Mouse (Mus musculus) lung, postnatal 0 days (tissue): ENCODE data around the gene Ano10. TPM values are rescaled to one million over a fixed set of nuclear protein-coding genes. Genes with fewer than 3 reads are reported as not detected.
"Not testable (repeated sequence)": the region's sequence is repeated elsewhere in the genome, so short reads cannot be mapped to it uniquely, and the experiment has no call there.

Experiments used
- ATAC-seq: fragments of 200-750 bp; cut with Nextera tagmentation; 2 replicates; pipeline ENCODE4 v1.8.0; 2017; ENCODE audit warnings: moderate library complexity
- DNase-seq: peaks from one replicate; pipeline ENCODE4 v3.0.0-alpha.2; 2016; ENCODE audit warnings: low spot score
- H3K27ac ChIP-seq: fragments of 300-500 bp; sonication (generic); 2 replicates; pipeline ENCODE4 v1.5.1; 2014; ENCODE audit warnings: antibody characterized with exemption, mild to moderate bottlenecking, low read length, mixed read lengths
- H3K27me3 ChIP-seq: fragments of 300-500 bp; sonication (generic); replicated peaks from 2 replicates; pipeline ENCODE4 v1.6.1; 2014; ENCODE audit warnings: low read length, mixed read lengths; ENCODE audit not compliant: insufficient read depth
- H3K36me3 ChIP-seq: fragments of 300-500 bp; sonication (generic); 2 replicates; pipeline ENCODE4 v1.6.1; 2014; ENCODE audit warnings: low read length, mixed read lengths; ENCODE audit not compliant: insufficient read depth
- H3K4me1 ChIP-seq: fragments of 300-500 bp; sonication (generic); 2 replicates; pipeline ENCODE4 v1.6.1; 2014; ENCODE audit warnings: antibody characterized with exemption, low read depth, low read length, mixed read lengths; ENCODE audit not compliant: insufficient read depth
- H3K4me2 ChIP-seq: fragments of 300-500 bp; sonication (generic); replicated peaks from 2 replicates; pipeline ENCODE4 v1.6.1; 2014; ENCODE audit warnings: low read depth, mild to moderate bottlenecking, low read length, moderate library complexity, mixed read lengths
- H3K4me3 ChIP-seq: fragments of 300-500 bp; sonication (generic); 2 replicates; pipeline ENCODE4 v1.5.1; 2014; ENCODE audit warnings: low read depth, low read length
- H3K9ac ChIP-seq: fragments of 300-500 bp; sonication (generic); replicated peaks from 2 replicates; pipeline ENCODE4 v1.6.1; 2014; ENCODE audit warnings: low read depth, mild to moderate bottlenecking
- H3K9me3 ChIP-seq: fragments of 300-500 bp; sonication (generic); 2 replicates; pipeline ENCODE4 v1.6.1; 2016; ENCODE audit warnings: low read length, mixed read lengths
- CTCF ChIP-seq: IDR thresholded peaks from 2 replicates; pipeline ENCODE4 v1.5.1; 2016; ENCODE audit warnings: antibody characterized with exemption, mild to moderate bottlenecking
- EP300 ChIP-seq: IDR thresholded peaks from 2 replicates; pipeline ENCODE4 v1.6.1; 2016; ENCODE audit warnings: antibody characterized with exemption, mild to moderate bottlenecking, control low read depth
- WGBS: fragments of 180-500 bp; shearing (Covaris S2); extraction: QIAGEN DNeasy Blood & Tissue Kit; methylation state at CpG from one replicate; pipeline ENCODE4 v1.1.7; 2014; 5-methylcytosine and 5-hydroxymethylcytosine counted together
- polyA plus RNA-seq: library from polyadenylated mRNA; unstranded; fragments of >200 nt; fragmentation: Nextera tagmentation; extraction: Ambion mirVana; gene quantifications from 2 replicates; pipeline ENCODE4 v1.2.1, GENCODE M21; 2015

Ano10 gene
- polyA plus RNA-seq, 1 experiment from 2014 or later: 41.6 TPM

- DNase-seq (no peak), ATAC-seq (no peak)
- Histone ChIP-seq H3K4me1 (no peaks in the 10 kb centered on the region; the same call in 1 of the 2 replicates), H3K9ac (no peak overlapping the region), H3K9me3 (no peaks in the 10 kb centered on the region), H3K27me3 (no peaks in the 10 kb centered on the region), H3K27ac (no peak overlapping the region), H3K36me3 (0 out of 2 replicates have a peak, but pooled peaks cover 4% of the 10 kb centered on the region), H3K4me2 (no peak overlapping the region), H3K4me3 (no peak overlapping the region)
- TF ChIP-seq EP300 (no peak), CTCF (no peak)
- WGBS: 63% methylated on average over 9 of the region's 9 CpGs
Measured at GRCm38 (mm10) chr9:122173405-122174233, 120.6 kb downstream of the Ano10 start.

GRCm38 (mm10) chr9:122172612-122173186, 121.5 kb downstream of the Ano10 start:
- H3K36me3 ChIP-seq: 0 out of 2 replicates have a peak, but pooled peaks cover 4% of the 10 kb centered on the region
- no peak overlapping the region; the same call in 1 of the 2 replicates for H3K27ac ChIP-seq
- ATAC-seq (no peak), DNase-seq (no peak)
- H3K4me2 ChIP-seq: no peak overlapping the region
- H3K4me1 ChIP-seq: no peaks in the 10 kb centered on the region
- H3K4me3 ChIP-seq: no peak overlapping the region
- no peak overlapping the region for H3K9ac ChIP-seq
- 77% methylated on average over 11 of the region's 11 CpGs for WGBS
- H3K27me3 ChIP-seq: no peaks in the 10 kb centered on the region
- no peaks in the 10 kb centered on the region for H3K9me3 ChIP-seq
- TF ChIP-seq CTCF: no peak; the same call in 1 of the 2 replicates
- no peak for TF ChIP-seq EP300

GRCm38 (mm10) chr9:122169901-122170300, 124.3 kb downstream of the Ano10 start:
- 79% methylated on average over 6 of the region's 6 CpGs for WGBS
- TF ChIP-seq CTCF: peak; percentile 13
- TF ChIP-seq EP300: no peak
- ATAC-seq: no peak

GRCm38 (mm10) chr9:122167719-122168118, 126.5 kb downstream of the Ano10 start:
- H3K9ac ChIP-seq, H3K27ac ChIP-seq, H3K27me3 ChIP-seq, DNase-seq, H3K4me2 ChIP-seq, H3K9me3 ChIP-seq, H3K4me1 ChIP-seq, H3K4me3 ChIP-seq: not testable (repeated sequence)
- WGBS: 56% methylated on average over 5 of the region's 5 CpGs
- ATAC-seq: peak; percentile 37
- peaks cover 34% of the 10 kb centered on the region for H3K36me3 ChIP-seq

More at GRCm38 (mm10) chr9:122169901-122170300, 124.3 kb downstream of the Ano10 start:
- Histone ChIP-seq H3K9ac (no peak overlapping the region), H3K36me3 (peaks cover 18% of the 10 kb centered on the region), H3K4me1 (no peaks in the 10 kb centered on the region), H3K4me2 (no peak overlapping the region), H3K4me3 (no peak overlapping the region), H3K27me3 (no peaks in the 10 kb centered on the region), H3K27ac (no peak overlapping the region), H3K9me3 (no peaks in the 10 kb centered on the region)
- DNase-seq: no peak

- no peaks in the 10 kb centered on the region for H3K9me3 ChIP-seq
- no peak overlapping the region for H3K9ac ChIP-seq
- no peak overlapping the region for H3K4me2 ChIP-seq
- no peak for DNase-seq
- H3K27ac ChIP-seq: no peak overlapping the region
- H3K27me3 ChIP-seq: no peaks in the 10 kb centered on the region
- no peak for ATAC-seq
- H3K36me3 ChIP-seq: peaks cover 42% of the 10 kb centered on the region
- TF ChIP-seq EP300 (no peak), CTCF (no peak)
- H3K4me1 ChIP-seq: no peaks in the 10 kb centered on the region
- no peak overlapping the region for H3K4me3 ChIP-seq
- 90% methylated on average over 4 of the region's 4 CpGs for WGBS
Measured at GRCm38 (mm10) chr9:122164535-122164934, 129.7 kb downstream of the Ano10 start.

- peaks cover 21% of the 10 kb centered on the region for H3K36me3 ChIP-seq
- no peak overlapping the region for H3K4me3 ChIP-seq
- DNase-seq: no peak
- no peak overlapping the region for H3K4me2 ChIP-seq
- H3K9ac ChIP-seq: no peak overlapping the region
- H3K4me1 ChIP-seq: no peaks in the 10 kb centered on the region
- 95% methylated on average over 14 of the region's 14 CpGs for WGBS
- TF ChIP-seq EP300 (no peak), CTCF (no peak)
- H3K27ac ChIP-seq: no peak overlapping the region
- no peaks in the 10 kb centered on the region for H3K27me3 ChIP-seq
- ATAC-seq: no peak
- no peaks in the 10 kb centered on the region for H3K9me3 ChIP-seq
Measured at GRCm38 (mm10) chr9:122157079-122157441, 137.2 kb downstream of the Ano10 start.
